Mouse (Mus musculus) heart, postnatal 0 days (tissue): Measurements from ENCODE around the gene Slc10a1. TPM values are rescaled to one million over a fixed set of nuclear protein-coding genes. Genes with fewer than 3 reads are reported as not detected.

Source experiments
- ATAC-seq: fragments of 200-750 bp; cut with Nextera tagmentation; 2 replicates; pipeline ENCODE4 v1.8.0; 2017; ENCODE audit warnings: low read depth, moderate number of reproducible peaks, moderate library complexity; ENCODE audit not compliant: insufficient read depth
- DNase-seq: peaks from one replicate; pipeline ENCODE4 v3.0.0-alpha.2; 2016; ENCODE audit warnings: low spot score
- H3K27ac ChIP-seq: fragments of 300-500 bp; sonication (generic); 2 replicates; pipeline ENCODE4 v1.5.1; 2014; ENCODE audit warnings: low read depth, mild to moderate bottlenecking
- H3K27me3 ChIP-seq: fragments of 300-500 bp; sonication (generic); 2 replicates; pipeline ENCODE4 v1.6.1; 2014; ENCODE audit warnings: low read length, mixed read lengths; ENCODE audit not compliant: control insufficient read depth, insufficient read depth
- H3K36me3 ChIP-seq: fragments of 300-500 bp; sonication (generic); replicated peaks from 2 replicates; pipeline ENCODE4 v1.6.1; 2014; ENCODE audit warnings: low read length, mixed read lengths; ENCODE audit not compliant: control insufficient read depth, insufficient read depth
- H3K4me1 ChIP-seq: fragments of 300-500 bp; sonication (generic); 2 replicates; pipeline ENCODE4 v1.6.1; 2014; ENCODE audit warnings: antibody characterized with exemption; ENCODE audit not compliant: control insufficient read depth, insufficient read depth
- H3K4me2 ChIP-seq: fragments of 300-500 bp; sonication (generic); 2 replicates; pipeline ENCODE4 v1.6.1; 2014; ENCODE audit warnings: low read depth, mild to moderate bottlenecking, low read length, moderate library complexity
- H3K4me3 ChIP-seq: fragments of 300-500 bp; sonication (generic); 2 replicates; pipeline ENCODE4 v1.5.1; 2014; ENCODE audit warnings: low read depth, low read length
- H3K9ac ChIP-seq: fragments of 300-500 bp; sonication (generic); replicated peaks from 2 replicates; pipeline ENCODE4 v1.6.1; 2014; ENCODE audit warnings: low read depth, low read length, mixed read lengths
- H3K9me3 ChIP-seq: fragments of 300-500 bp; sonication (generic); replicated peaks from 2 replicates; pipeline ENCODE4 v1.6.1; 2016; ENCODE audit warnings: low read length; ENCODE audit not compliant: control insufficient read depth
- CTCF ChIP-seq: IDR thresholded peaks from 2 replicates; pipeline ENCODE4 v1.5.1; 2016; ENCODE audit warnings: antibody characterized with exemption, control low read depth, low read depth
- EP300 ChIP-seq: IDR thresholded peaks from 2 replicates; pipeline ENCODE4 v1.6.1; 2016; ENCODE audit warnings: antibody characterized with exemption, low read depth
- WGBS: fragments of 180-500 bp; shearing (Covaris S2); extraction: QIAGEN DNeasy Blood & Tissue Kit; methylation state at CpG from one replicate; pipeline ENCODE4 v1.1.7; 2014; 5-methylcytosine and 5-hydroxymethylcytosine counted together
- polyA plus RNA-seq: library from polyadenylated mRNA; unstranded; fragments of >200 nt; fragmentation: Nextera tagmentation; extraction: Ambion mirVana; gene quantifications from 2 replicates; pipeline ENCODE4 v1.2.1, GENCODE M21; 2015
- total RNA-seq: library from RNA; depleted of rRNA; stranded (reverse); fragments of >200 nt; gene quantifications from 2 replicates; pipeline ENCODE4 v1.2.3, GENCODE M21; 2014; ENCODE audit warnings: low replicate concordance

Gene Slc10a1
- total and polyA plus RNA-seq, 2 experiments from 2014 or later, result 0.37 TPM; not detected in 1

GRCm38 (mm10) chr12:80926550-80926949 lies 42.0 kb downstream of the Slc10a1 start:
- ATAC-seq (no peak), DNase-seq (no peak)
- Histone ChIP-seq H3K4me3 (no peak overlapping the region), H3K9me3 (no peaks in the 10 kb centered on the region), H3K27me3 (no peaks in the 10 kb centered on the region), H3K36me3 (no peaks in the 10 kb centered on the region), H3K4me2 (no peak overlapping the region), H3K9ac (no peak overlapping the region), H3K4me1 (peaks cover 3% of the 10 kb centered on the region; the same call in 1 of the 2 replicates), H3K27ac (no peak overlapping the region)
- TF ChIP-seq EP300, result no peak
- no peak for TF ChIP-seq CTCF
- 69% methylated on average over 4 of the region's 4 CpGs for WGBS

- Histone ChIP-seq H3K9ac (no peak overlapping the region), H3K4me1 (peaks cover 3% of the 10 kb centered on the region; the same call in 1 of the 2 replicates), H3K4me2 (no peak overlapping the region), H3K36me3 (no peaks in the 10 kb centered on the region), H3K27me3 (no peaks in the 10 kb centered on the region), H3K4me3 (no peak overlapping the region), H3K9me3 (no peaks in the 10 kb centered on the region), H3K27ac (no peak overlapping the region)
- peak; percentile 37 for DNase-seq
- ATAC-seq, result peak; percentile 36
- TF ChIP-seq CTCF, result no peak
- TF ChIP-seq EP300, result no peak
- WGBS, result 37% methylated on average over 7 of the region's 7 CpGs
Measured at GRCm38 (mm10) chr12:80925919-80926318, 42.6 kb downstream of the Slc10a1 start.

GRCm38 (mm10) chr12:80924205-80924604 lies 44.3 kb downstream of the Slc10a1 start:
- DNase-seq, result no peak

GRCm38 (mm10) chr12:80923602-80924001 lies 44.9 kb downstream of the Slc10a1 start:
- Histone ChIP-seq H3K9me3 (no peaks in the 10 kb centered on the region), H3K4me1 (peaks cover 3% of the 10 kb centered on the region; the same call in 1 of the 2 replicates), H3K4me2 (no peak overlapping the region), H3K27ac (no peak overlapping the region), H3K4me3 (no peak overlapping the region), H3K9ac (no peak overlapping the region), H3K36me3 (no peaks in the 10 kb centered on the region), H3K27me3 (no peaks in the 10 kb centered on the region)
- 66% methylated on average over 5 of the region's 5 CpGs for WGBS
- no peak for ATAC-seq
- no peak for TF ChIP-seq CTCF
- no peak for TF ChIP-seq EP300
- no peak for DNase-seq

More at GRCm38 (mm10) chr12:80924205-80924604, 44.3 kb downstream of the Slc10a1 start:
- Histone ChIP-seq H3K27me3 (no peaks in the 10 kb centered on the region), H3K36me3 (no peaks in the 10 kb centered on the region), H3K4me2 (no peak overlapping the region), H3K27ac (no peak overlapping the region), H3K9ac (no peak overlapping the region), H3K9me3 (no peaks in the 10 kb centered on the region), H3K4me1 (peaks cover 3% of the 10 kb centered on the region; the same call in 1 of the 2 replicates), H3K4me3 (no peak overlapping the region)
- WGBS, result 47% methylated on average over 3 of the region's 3 CpGs
- no peak for ATAC-seq
- TF ChIP-seq CTCF (no peak), EP300 (no peak)

- peaks cover 3% of the 10 kb centered on the region; the same call in 1 of the 2 replicates for H3K4me1 ChIP-seq
- no peak overlapping the region for H3K4me3 ChIP-seq
- WGBS, result 15% methylated on average over 7 of the region's 7 CpGs
- no peak for ATAC-seq
- no peak overlapping the region for H3K27ac ChIP-seq
- no peaks in the 10 kb centered on the region for H3K27me3 ChIP-seq
- no peak overlapping the region for H3K9ac ChIP-seq
- H3K36me3 ChIP-seq, result no peaks in the 10 kb centered on the region
- TF ChIP-seq CTCF (no peak), EP300 (no peak)
- H3K4me2 ChIP-seq, result peak overlapping the region; percentile 15; the same call in 1 of the 2 replicates
- no peak for DNase-seq
- H3K9me3 ChIP-seq, result no peaks in the 10 kb centered on the region
Measured at GRCm38 (mm10) chr12:80922869-80923268, 45.6 kb downstream of the Slc10a1 start.

- no peak overlapping the region for H3K4me3 ChIP-seq
- no peak for DNase-seq
- ATAC-seq, result no peak
- H3K4me1 ChIP-seq, result peaks cover 3% of the 10 kb centered on the region; the same call in 1 of the 2 replicates
- TF ChIP-seq CTCF (no peak), EP300 (no peak)
- no peaks in the 10 kb centered on the region for H3K27me3 ChIP-seq
- H3K27ac ChIP-seq, result no peak overlapping the region
- H3K36me3 ChIP-seq, result no peaks in the 10 kb centered on the region
- H3K9ac ChIP-seq, result no peak overlapping the region
- 93% methylated on average over 5 of the region's 5 CpGs for WGBS
- no peak overlapping the region for H3K4me2 ChIP-seq
- H3K9me3 ChIP-seq, result no peaks in the 10 kb centered on the region
Measured at GRCm38 (mm10) chr12:80921301-80921700, 47.2 kb downstream of the Slc10a1 start.
